ENCODE assay signal across 7 mouse cellular contexts in the genomic region with DNA sequence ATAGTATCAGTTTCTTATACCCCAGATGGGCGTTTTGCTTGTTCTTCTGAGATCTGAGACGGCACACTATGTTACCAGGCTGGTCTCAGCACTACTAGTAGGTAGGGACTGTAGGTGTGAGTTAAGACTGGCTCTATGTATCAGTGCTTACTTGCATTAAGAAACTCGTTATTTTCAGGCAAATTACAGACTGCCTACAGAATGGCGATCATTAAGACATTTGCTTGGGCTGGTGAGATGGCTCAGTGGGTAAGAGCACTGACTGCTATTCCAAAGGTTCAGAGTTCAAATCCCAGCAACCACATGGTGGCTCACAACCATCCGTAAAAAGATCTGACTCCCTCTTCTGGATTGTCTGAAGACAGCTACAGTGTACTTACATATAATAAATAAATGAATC. TPM values are rescaled to one million over a fixed set of nuclear protein-coding genes. Genes with fewer than 3 reads are reported as not detected.
DNase-seq lines count a peak whose midpoint lies in the region; ATAC-seq and TF ChIP-seq lines count a peak whose summit lies in the region.
"Not testable (repeated sequence)": the region's sequence is repeated elsewhere in the genome, so short reads cannot be mapped to it uniquely, and the experiment has no call there.

No protein-coding gene starts in this region.

- H3K4me1 ChIP-seq in ES-Bruce4 (ENCODE audit: control insufficient read depth, insufficient read depth, low read length); embryonic facial prominence, embryonic 10.5 days; forebrain, embryonic 15.5 days; kidney, embryonic 16.5 days (ENCODE audit: insufficient read depth, low read length); midbrain, embryonic 14.5 days (ENCODE audit: control insufficient read depth, insufficient read depth, low read length): not testable (repeated sequence)
- peaks cover 11% of the 10 kb centered on the region for H3K4me1 ChIP-seq in hindbrain, embryonic 10.5 days (replicated peaks)
- peaks cover 21% of the 10 kb centered on the region for H3K4me1 ChIP-seq in liver, embryonic 15.5 days (replicated peaks)

- H3K9me3 ChIP-seq in ES-Bruce4 (replicated peaks; ENCODE audit: control insufficient read depth, insufficient read depth, low read length, poor library complexity, severe bottlenecking); embryonic facial prominence, embryonic 10.5 days; forebrain, embryonic 15.5 days; hindbrain, embryonic 10.5 days; kidney, embryonic 16.5 days (ENCODE audit: low read length); liver, embryonic 15.5 days (replicated peaks); midbrain, embryonic 14.5 days (ENCODE audit: control insufficient read depth, low read length): not testable (repeated sequence)

- peaks cover 27% of the 10 kb centered on the region for H3K36me3 ChIP-seq in ES-Bruce4 (ENCODE audit: control insufficient read depth, insufficient read depth, low read length, poor library complexity, severe bottlenecking)
- H3K36me3 ChIP-seq in embryonic facial prominence, embryonic 10.5 days (replicated peaks) = peaks cover 29% of the 10 kb centered on the region
- H3K36me3 ChIP-seq in forebrain, embryonic 15.5 days; kidney, embryonic 16.5 days (ENCODE audit: insufficient read depth, low read length); midbrain, embryonic 14.5 days (ENCODE audit: control insufficient read depth, insufficient read depth, low read length): not testable (repeated sequence)
- H3K36me3 ChIP-seq in hindbrain, embryonic 10.5 days = peaks cover 31% of the 10 kb centered on the region
- H3K36me3 ChIP-seq in liver, embryonic 15.5 days (replicated peaks) = peaks cover 16% of the 10 kb centered on the region; the same call in 1 of the 2 replicates

- 59% methylated on average over 5 of the region's 5 CpGs for WGBS in embryonic facial prominence, embryonic 10.5 days
- WGBS in forebrain, embryonic 15.5 days = 51% methylated on average over 5 of the region's 5 CpGs
- WGBS in hindbrain, embryonic 10.5 days = 61% methylated on average over 5 of the region's 5 CpGs
- WGBS in kidney, embryonic 16.5 days = 40% methylated on average over 4 of the region's 5 CpGs
- WGBS in liver, embryonic 15.5 days (ENCODE audit: insufficient replicate concordance) = 33% methylated on average over 5 of the region's 5 CpGs
- WGBS in midbrain, embryonic 14.5 days = 61% methylated on average over 4 of the region's 5 CpGs

- TF ChIP-seq EP300 in ES-Bruce4 (IDR thresholded peaks at IDR 0.05; ENCODE audit: insufficient read depth, low read depth, low read length) = not testable (repeated sequence)

- DNase-seq in embryonic facial prominence, embryonic 10.5 days (ENCODE audit: low spot score); hindbrain, embryonic 10.5 days (ENCODE audit: low spot score); midbrain, embryonic 14.5 days: not testable (repeated sequence)

- H3K4me3 ChIP-seq in ES-Bruce4 (ENCODE audit: low read depth, low read length) = peak overlapping the region; percentile 95
- peak overlapping the region; percentile 71 for H3K4me3 ChIP-seq in embryonic facial prominence, embryonic 10.5 days
- H3K4me3 ChIP-seq in forebrain, embryonic 15.5 days = peak overlapping the region; percentile 60
- H3K4me3 ChIP-seq in hindbrain, embryonic 10.5 days = peak overlapping the region; percentile 67
- H3K4me3 ChIP-seq in kidney, embryonic 16.5 days (ENCODE audit: low read length) = peak overlapping the region; percentile 72
- H3K4me3 ChIP-seq in liver, embryonic 15.5 days (replicated peaks) = peak overlapping the region; percentile 74
- peak overlapping the region; percentile 54 for H3K4me3 ChIP-seq in midbrain, embryonic 14.5 days (replicated peaks; ENCODE audit: low read depth, low read length)

- ATAC-seq in forebrain, embryonic 15.5 days (replicated peaks); liver, embryonic 15.5 days (ENCODE audit: insufficient read depth); midbrain, embryonic 14.5 days (ENCODE audit: low FRiP score, low TSS enrichment): not testable (repeated sequence)
- ATAC-seq in kidney, embryonic 16.5 days (ENCODE audit: low FRiP score, low TSS enrichment) = 0 out of 2 replicates have a peak, but pooled peaks have one; percentile 21

- H3K9ac ChIP-seq in ES-Bruce4 (ENCODE audit: low read depth, poor library complexity, severe bottlenecking) = peak overlapping the region; percentile 94
- peak overlapping the region; percentile 63 for H3K9ac ChIP-seq in forebrain, embryonic 15.5 days (replicated peaks)
- peak overlapping the region; percentile 79 for H3K9ac ChIP-seq in kidney, embryonic 16.5 days (replicated peaks; ENCODE audit: low read length)
- peak overlapping the region; percentile 73 for H3K9ac ChIP-seq in liver, embryonic 15.5 days
- peak overlapping the region; percentile 62 for H3K9ac ChIP-seq in midbrain, embryonic 14.5 days (replicated peaks; ENCODE audit: low read length)

- not testable (repeated sequence) for H3K27me3 ChIP-seq in ES-Bruce4 (ENCODE audit: control insufficient read depth, insufficient read depth, low read length, poor library complexity, severe bottlenecking); embryonic facial prominence, embryonic 10.5 days (replicated peaks; ENCODE audit: low read depth, poor library complexity, severe bottlenecking); forebrain, embryonic 15.5 days; hindbrain, embryonic 10.5 days (ENCODE audit: insufficient read depth, poor library complexity, severe bottlenecking); kidney, embryonic 16.5 days (ENCODE audit: insufficient read depth, low read length); liver, embryonic 15.5 days; midbrain, embryonic 14.5 days (ENCODE audit: control insufficient read depth, insufficient read depth, low read length)

- peak overlapping the region; percentile 85 for H3K27ac ChIP-seq in ES-Bruce4 (ENCODE audit: insufficient read depth, low read length)
- peak overlapping the region; percentile 89 for H3K27ac ChIP-seq in embryonic facial prominence, embryonic 10.5 days (replicated peaks)
- H3K27ac ChIP-seq in forebrain, embryonic 15.5 days (replicated peaks); kidney, embryonic 16.5 days (ENCODE audit: low read length): not testable (repeated sequence)
- peak overlapping the region; percentile 90 for H3K27ac ChIP-seq in hindbrain, embryonic 10.5 days
- peak overlapping the region; percentile 86 for H3K27ac ChIP-seq in liver, embryonic 15.5 days (replicated peaks)
- peak overlapping the region; percentile 75 for H3K27ac ChIP-seq in midbrain, embryonic 14.5 days (replicated peaks; ENCODE audit: low read depth, low read length)

- TF ChIP-seq CTCF in ES-Bruce4 (IDR thresholded peaks at IDR 0.05; ENCODE audit: low read depth, low read length) = not testable (repeated sequence)

- TF ChIP-seq POLR2A in ES-Bruce4 (IDR thresholded peaks at IDR 0.05; ENCODE audit: insufficient read depth, low read length) = not testable (repeated sequence)

- peak overlapping the region; percentile 76 for H3K4me2 ChIP-seq in forebrain, embryonic 15.5 days (replicated peaks)
- peak overlapping the region; percentile 75 for H3K4me2 ChIP-seq in kidney, embryonic 16.5 days (replicated peaks; ENCODE audit: low read depth, low read length)
- peak overlapping the region; percentile 84 for H3K4me2 ChIP-seq in liver, embryonic 15.5 days
- H3K4me2 ChIP-seq in midbrain, embryonic 14.5 days (ENCODE audit: low read length) = peak overlapping the region; percentile 73

RNA-seq across cellular contexts. Expression of a gene that starts 0.9 kb away (rescaled TPM):
- 45.8 and 52.8 TPM in 2 replicates for polyA plus RNA-seq in ES-Bruce4 (2011; ENCODE audit: insufficient read depth, insufficient read length, low read depth, missing spikeins)
- 56.2 and 59.7 TPM in 2 replicates for polyA plus RNA-seq in embryonic facial prominence, embryonic 10.5 days (2016; fragmentation: Nextera tagmentation; extraction: Ambion mirVana)
- 24.9 and 25.8 TPM in 2 replicates for polyA plus RNA-seq in forebrain, embryonic 15.5 days (2015; fragmentation: Nextera tagmentation; extraction: Ambion mirVana)
- polyA plus RNA-seq in hindbrain, embryonic 10.5 days (2016; fragmentation: Nextera tagmentation; extraction: Ambion mirVana) = 38.2 and 53.9 TPM in 2 replicates
- polyA plus RNA-seq in kidney, embryonic 16.5 days (2015; fragmentation: Nextera tagmentation; extraction: Ambion mirVana) = 40.9 and 45.1 TPM in 2 replicates
- polyA plus RNA-seq in liver, embryonic 15.5 days (2015; fragmentation: Nextera tagmentation; extraction: Ambion mirVana) = 25.6 and 28.9 TPM in 2 replicates
- 19.4 and 20.8 TPM in 2 replicates for polyA plus RNA-seq in midbrain, embryonic 14.5 days (2014; fragmentation: Nextera tagmentation; extraction: Ambion mirVana)

RNA-seq across cellular contexts. Expression of a gene that starts 17.9 kb away (rescaled TPM):
- not detected in 2 replicates for polyA plus RNA-seq in ES-Bruce4 (2011; ENCODE audit: insufficient read depth, insufficient read length, low read depth, missing spikeins)
- polyA plus RNA-seq in embryonic facial prominence, embryonic 10.5 days (2016; fragmentation: Nextera tagmentation; extraction: Ambion mirVana) = 0.14 and 0.15 TPM in 2 replicates
- polyA plus RNA-seq in forebrain, embryonic 15.5 days (2015; fragmentation: Nextera tagmentation; extraction: Ambion mirVana) = 0.14 TPM in 1 of 2 replicates, not detected in the other
- 0.16 TPM in 2 replicates for polyA plus RNA-seq in hindbrain, embryonic 10.5 days (2016; fragmentation: Nextera tagmentation; extraction: Ambion mirVana)
- polyA plus RNA-seq in kidney, embryonic 16.5 days (2015; fragmentation: Nextera tagmentation; extraction: Ambion mirVana) = not detected in 2 replicates
- polyA plus RNA-seq in liver, embryonic 15.5 days (2015; fragmentation: Nextera tagmentation; extraction: Ambion mirVana) = not detected in 2 replicates
- 0.11 TPM in 1 of 2 replicates, not detected in the other for polyA plus RNA-seq in midbrain, embryonic 14.5 days (2014; fragmentation: Nextera tagmentation; extraction: Ambion mirVana)

RNA-seq across cellular contexts. Expression of a gene that starts 18.0 kb away (rescaled TPM):
- polyA plus RNA-seq in ES-Bruce4 (2011; ENCODE audit: insufficient read depth, insufficient read length, low read depth, missing spikeins) = 328 and 372 TPM in 2 replicates
- polyA plus RNA-seq in embryonic facial prominence, embryonic 10.5 days (2016; fragmentation: Nextera tagmentation; extraction: Ambion mirVana) = 888 and 890 TPM in 2 replicates
- polyA plus RNA-seq in forebrain, embryonic 15.5 days (2015; fragmentation: Nextera tagmentation; extraction: Ambion mirVana) = 583 TPM in 2 replicates
- 651 and 806 TPM in 2 replicates for polyA plus RNA-seq in hindbrain, embryonic 10.5 days (2016; fragmentation: Nextera tagmentation; extraction: Ambion mirVana)
- 618 and 645 TPM in 2 replicates for polyA plus RNA-seq in kidney, embryonic 16.5 days (2015; fragmentation: Nextera tagmentation; extraction: Ambion mirVana)
- 199 and 220 TPM in 2 replicates for polyA plus RNA-seq in liver, embryonic 15.5 days (2015; fragmentation: Nextera tagmentation; extraction: Ambion mirVana)
- polyA plus RNA-seq in midbrain, embryonic 14.5 days (2014; fragmentation: Nextera tagmentation; extraction: Ambion mirVana) = 459 and 531 TPM in 2 replicates
